Mouse (Mus musculus): ENCODE measurements around the gene Pgbd1. TPM values are rescaled to one million over a fixed set of nuclear protein-coding genes. Genes with fewer than 3 reads are reported as not detected.

The Pgbd1 gene
- polyA plus RNA-seq, 1 experiment from 2014 or later = 0.97 TPM

- Histone ChIP-seq H3K36me3 (ENCODE audit: control insufficient read depth, insufficient read depth) (no peaks in the 10 kb centered on the region), H3K4me3 (ENCODE audit: low read depth, low read length) (no peak overlapping the region), H3K27me3 (ENCODE audit: control insufficient read depth, insufficient read depth, low read depth, low read length) (no peaks in the 10 kb centered on the region), H3K4me1 (ENCODE audit: control insufficient read depth, low read depth, low read length) (peaks cover 23% of the 10 kb centered on the region), H3K9me3 (replicated peaks; ENCODE audit: control insufficient read depth, low read length) (no peaks in the 10 kb centered on the region), H3K9ac (ENCODE audit: low read depth, low read length) (no peak overlapping the region), H3K4me2 (ENCODE audit: low read depth, low read length) (no peak overlapping the region), H3K27ac (ENCODE audit: low read length) (no peak overlapping the region; the same call in 1 of the 2 replicates)
- WGBS (ENCODE audit: insufficient replicate concordance) = 51% methylated on average over 5 of the region's 5 CpGs
- ATAC-seq (ENCODE audit: low read depth) = no peak
Observed at GRCm38 (mm10) chr13:21423301-21423700, 17.6 kb downstream of the Pgbd1 start.

- peak overlapping the region; percentile 91 for H3K27ac ChIP-seq (ENCODE audit: low read length)
- H3K4me2 ChIP-seq (ENCODE audit: low read depth, low read length) = peak overlapping the region; percentile 47
- peak overlapping the region; percentile 59 for H3K9ac ChIP-seq (ENCODE audit: low read depth, low read length)
- H3K4me1 ChIP-seq (ENCODE audit: control insufficient read depth, low read depth, low read length) = peaks cover 55% of the 10 kb centered on the region
- WGBS (ENCODE audit: insufficient replicate concordance) = 14% methylated on average over 6 of the region's 6 CpGs
- H3K36me3 ChIP-seq (ENCODE audit: control insufficient read depth, insufficient read depth) = no peaks in the 10 kb centered on the region
- H3K9me3 ChIP-seq (replicated peaks; ENCODE audit: control insufficient read depth, low read length) = no peaks in the 10 kb centered on the region
- no peaks in the 10 kb centered on the region for H3K27me3 ChIP-seq (ENCODE audit: control insufficient read depth, insufficient read depth, low read depth, low read length)
- peak overlapping the region; percentile 15; the same call in 1 of the 2 replicates for H3K4me3 ChIP-seq (ENCODE audit: low read depth, low read length)
- ATAC-seq (ENCODE audit: low read depth) = peak; percentile 95
Observed at GRCm38 (mm10) chr13:21418865-21419264, 22.0 kb downstream of the Pgbd1 start.

- Histone ChIP-seq H3K27ac (ENCODE audit: low read length) (peak overlapping the region; percentile 53; the same call in 1 of the 2 replicates), H3K9me3 (replicated peaks; ENCODE audit: control insufficient read depth, low read length) (no peaks in the 10 kb centered on the region), H3K9ac (ENCODE audit: low read depth, low read length) (no peak overlapping the region), H3K27me3 (ENCODE audit: control insufficient read depth, insufficient read depth, low read depth, low read length) (no peaks in the 10 kb centered on the region), H3K36me3 (ENCODE audit: control insufficient read depth, insufficient read depth) (no peaks in the 10 kb centered on the region), H3K4me1 (ENCODE audit: control insufficient read depth, low read depth, low read length) (peaks cover 57% of the 10 kb centered on the region), H3K4me3 (ENCODE audit: low read depth, low read length) (no peak overlapping the region), H3K4me2 (ENCODE audit: low read depth, low read length) (no peak overlapping the region)
- no peak for ATAC-seq (ENCODE audit: low read depth)
- 75% methylated on average over 6 of the region's 6 CpGs for WGBS (ENCODE audit: insufficient replicate concordance)
Observed at GRCm38 (mm10) chr13:21417298-21418010, 23.4 kb downstream of the Pgbd1 start.

- Histone ChIP-seq H3K36me3 (ENCODE audit: control insufficient read depth, insufficient read depth) (no peaks in the 10 kb centered on the region), H3K27ac (ENCODE audit: low read length) (peak overlapping the region; percentile 99), H3K9ac (ENCODE audit: low read depth, low read length) (0 out of 2 replicates have a peak overlapping the region, but pooled peaks have one; percentile 35), H3K4me2 (ENCODE audit: low read depth, low read length) (no peak overlapping the region), H3K9me3 (replicated peaks; ENCODE audit: control insufficient read depth, low read length) (no peaks in the 10 kb centered on the region), H3K27me3 (ENCODE audit: control insufficient read depth, insufficient read depth, low read depth, low read length) (no peaks in the 10 kb centered on the region), H3K4me1 (ENCODE audit: control insufficient read depth, low read depth, low read length) (peaks cover 57% of the 10 kb centered on the region), H3K4me3 (ENCODE audit: low read depth, low read length) (no peak overlapping the region)
- ATAC-seq (ENCODE audit: low read depth) = no peak
- 67% methylated on average over 2 of the region's 2 CpGs for WGBS (ENCODE audit: insufficient replicate concordance)
Observed at GRCm38 (mm10) chr13:21415750-21416149, 25.1 kb downstream of the Pgbd1 start.

GRCm38 (mm10) chr13:21415266-21415665, 25.6 kb downstream of the Pgbd1 start:
- peak; percentile 32 for ATAC-seq (ENCODE audit: low read depth)
- Histone ChIP-seq H3K4me1 (ENCODE audit: control insufficient read depth, low read depth, low read length) (peaks cover 57% of the 10 kb centered on the region), H3K4me2 (ENCODE audit: low read depth, low read length) (peak overlapping the region; percentile 58), H3K36me3 (ENCODE audit: control insufficient read depth, insufficient read depth) (no peaks in the 10 kb centered on the region), H3K27ac (ENCODE audit: low read length) (peak overlapping the region; percentile 99), H3K9ac (ENCODE audit: low read depth, low read length) (peak overlapping the region; percentile 55), H3K27me3 (ENCODE audit: control insufficient read depth, insufficient read depth, low read depth, low read length) (no peaks in the 10 kb centered on the region), H3K9me3 (replicated peaks; ENCODE audit: control insufficient read depth, low read length) (no peaks in the 10 kb centered on the region), H3K4me3 (ENCODE audit: low read depth, low read length) (peak overlapping the region; percentile 31)
- WGBS (ENCODE audit: insufficient replicate concordance) = 19% methylated on average over 4 of the region's 4 CpGs

- Histone ChIP-seq H3K4me3 (ENCODE audit: low read depth, low read length) (peak overlapping the region; percentile 31), H3K9ac (ENCODE audit: low read depth, low read length) (peak overlapping the region; percentile 55), H3K4me1 (ENCODE audit: control insufficient read depth, low read depth, low read length) (peaks cover 52% of the 10 kb centered on the region)
Observed at GRCm38 (mm10) chr13:21414231-21415212, 26.3 kb downstream of the Pgbd1 start.

GRCm38 (mm10) chr13:21408805-21409459, 31.9 kb downstream of the Pgbd1 start:
- H3K4me3 ChIP-seq (ENCODE audit: low read depth, low read length) = peak overlapping the region; percentile 63
- H3K9me3 ChIP-seq (replicated peaks; ENCODE audit: control insufficient read depth, low read length) = no peaks in the 10 kb centered on the region
- no peaks in the 10 kb centered on the region for H3K36me3 ChIP-seq (ENCODE audit: control insufficient read depth, insufficient read depth)
- peak overlapping the region; percentile 85 for H3K4me2 ChIP-seq (ENCODE audit: low read depth, low read length)
- ATAC-seq (ENCODE audit: low read depth) = no peak; the same call in 1 of the 2 replicates
- H3K9ac ChIP-seq (ENCODE audit: low read depth, low read length) = peak overlapping the region; percentile 74
- peak overlapping the region; percentile 87 for H3K27ac ChIP-seq (ENCODE audit: low read length)
- WGBS (ENCODE audit: insufficient replicate concordance) = 56% methylated on average over 11 of the region's 11 CpGs
- peaks cover 21% of the 10 kb centered on the region for H3K4me1 ChIP-seq (ENCODE audit: control insufficient read depth, low read depth, low read length)
- H3K27me3 ChIP-seq (ENCODE audit: control insufficient read depth, insufficient read depth, low read depth, low read length) = no peaks in the 10 kb centered on the region

More at GRCm38 (mm10) chr13:21414231-21415212, 26.3 kb downstream of the Pgbd1 start:
- WGBS (ENCODE audit: insufficient replicate concordance) = 30% methylated on average over 14 of the region's 15 CpGs
- peak; percentile 79 for ATAC-seq (ENCODE audit: low read depth)
- H3K4me2 ChIP-seq (ENCODE audit: low read depth, low read length) = peak overlapping the region; percentile 58
- H3K36me3 ChIP-seq (ENCODE audit: control insufficient read depth, insufficient read depth) = no peaks in the 10 kb centered on the region
- H3K27ac ChIP-seq (ENCODE audit: low read length) = peak overlapping the region; percentile 99
- H3K9me3 ChIP-seq (replicated peaks; ENCODE audit: control insufficient read depth, low read length) = no peaks in the 10 kb centered on the region
- no peaks in the 10 kb centered on the region for H3K27me3 ChIP-seq (ENCODE audit: control insufficient read depth, insufficient read depth, low read depth, low read length)

- H3K9me3 ChIP-seq (replicated peaks; ENCODE audit: control insufficient read depth, low read length) = no peaks in the 10 kb centered on the region
- H3K27ac ChIP-seq (ENCODE audit: low read length) = peak overlapping the region; percentile 87
- peak overlapping the region; percentile 85 for H3K4me2 ChIP-seq (ENCODE audit: low read depth, low read length)
- H3K4me1 ChIP-seq (ENCODE audit: control insufficient read depth, low read depth, low read length) = peaks cover 14% of the 10 kb centered on the region
- ATAC-seq (ENCODE audit: low read depth) = peak; percentile 87
- H3K27me3 ChIP-seq (ENCODE audit: control insufficient read depth, insufficient read depth, low read depth, low read length) = no peaks in the 10 kb centered on the region
- no peaks in the 10 kb centered on the region for H3K36me3 ChIP-seq (ENCODE audit: control insufficient read depth, insufficient read depth)
- WGBS (ENCODE audit: insufficient replicate concordance) = 4% methylated on average over 27 of the region's 27 CpGs
- H3K4me3 ChIP-seq (ENCODE audit: low read depth, low read length) = peak overlapping the region; percentile 63
- peak overlapping the region; percentile 74 for H3K9ac ChIP-seq (ENCODE audit: low read depth, low read length)
Observed at GRCm38 (mm10) chr13:21407969-21408804, 32.7 kb downstream of the Pgbd1 start.
